Mouse (Mus musculus): ENCODE measurements around the gene Tnni1.
A peak's percentile ranks its signal among the peaks of the same experiment; 100 is the strongest.

Gene Tnni1

GRCm38 (mm10) chr1:135812205-135812604 lies 33.0 kb downstream of the Tnni1 start:
- no peak for DNase-seq

- peak; percentile 29 for DNase-seq
Observed at GRCm38 (mm10) chr1:135812618-135813017, 33.4 kb downstream of the Tnni1 start.

- peak; percentile 49 for DNase-seq
Observed at GRCm38 (mm10) chr1:135813071-135813470, 33.8 kb downstream of the Tnni1 start.

GRCm38 (mm10) chr1:135813687-135814395 lies 34.6 kb downstream of the Tnni1 start:
- peak; percentile 89 for DNase-seq

- DNase-seq, result peak; percentile 56
Observed at GRCm38 (mm10) chr1:135814531-135814930, 35.3 kb downstream of the Tnni1 start.

GRCm38 (mm10) chr1:135817595-135817994 lies 38.4 kb downstream of the Tnni1 start:
- no peak for DNase-seq

GRCm38 (mm10) chr1:135818481-135819086 lies 39.4 kb downstream of the Tnni1 start, which contains the start of gene Lad1:
Gene Lad1 (plus strand): TSS chr1:135818598.
- peak; percentile 83 for DNase-seq

GRCm38 (mm10) chr1:135820071-135820470 lies 40.8 kb downstream of the Tnni1 start:
- peak; percentile 59 for DNase-seq

- peak; percentile 92 for DNase-seq
Observed at GRCm38 (mm10) chr1:135820736-135821364, 41.6 kb downstream of the Tnni1 start.

- DNase-seq, result no peak
Observed at GRCm38 (mm10) chr1:135821780-135822179, 42.5 kb downstream of the Tnni1 start.

GRCm38 (mm10) chr1:135828918-135829317 lies 49.7 kb downstream of the Tnni1 start:
- peak; percentile 42 for DNase-seq

GRCm38 (mm10) chr1:135834206-135834859 lies 55.1 kb downstream of the Tnni1 start:
- no peak for DNase-seq

GRCm38 (mm10) chr1:135834983-135835382 lies 55.7 kb downstream of the Tnni1 start:
- DNase-seq, result no peak

GRCm38 (mm10) chr1:135835716-135836483 lies 56.7 kb downstream of the Tnni1 start, which contains the start of gene Tnnt2:
Gene Tnnt2 (plus strand): TSS chr1:135836354.
- no peak for DNase-seq

GRCm38 (mm10) chr1:135838626-135839025 lies 59.4 kb downstream of the Tnni1 start:
- DNase-seq, result no peak

GRCm38 (mm10) chr1:135839065-135839464 lies 59.8 kb downstream of the Tnni1 start:
- no peak for DNase-seq

GRCm38 (mm10) chr1:135840675-135841395 lies 61.6 kb downstream of the Tnni1 start:
- no peak for DNase-seq

GRCm38 (mm10) chr1:135843519-135844262 lies 64.5 kb downstream of the Tnni1 start:
- no peak for DNase-seq

- DNase-seq, result no peak
Observed at GRCm38 (mm10) chr1:135844481-135844880, 65.2 kb downstream of the Tnni1 start.

GRCm38 (mm10) chr1:135846632-135847031 lies 67.4 kb downstream of the Tnni1 start:
- no peak for DNase-seq

GRCm38 (mm10) chr1:135847139-135847562 lies 67.9 kb downstream of the Tnni1 start:
- DNase-seq, result no peak

Measured in kidney, adult 11 months (tissue).